35 mouse cellular contexts compared by ENCODE assay signal in genomic region chr5:21826370-21826769, GRCm38 (mm10). TPM values are rescaled to one million over a fixed set of nuclear protein-coding genes. Genes with fewer than 3 reads are reported as not detected.
DNase-seq lines count a peak whose midpoint lies in the region; ATAC-seq and TF ChIP-seq lines count a peak whose summit lies in the region.
"Had no signal": no experiment of that assay in that cellular context is flagged by ENCODE, and none has a peak within 500 bp of the region (broad histone marks: within the 10 kb centered on the region; RNA-seq: fewer than 3 reads in every experiment).

No protein-coding gene starts in this region.

- no peak overlapping the region for H3K27ac ChIP-seq in forebrain, embryonic 11.5 days (ENCODE audit: low read depth, low read length)
- no peak overlapping the region for H3K27ac ChIP-seq in forebrain, postnatal 0 days (ENCODE audit: low read depth, low read length)
- no peak overlapping the region for H3K27ac ChIP-seq in midbrain, embryonic 14.5 days (replicated peaks; ENCODE audit: low read depth, low read length)
- H3K27ac ChIP-seq in midbrain, postnatal 0 days (ENCODE audit: low read depth, low read length) = no peak overlapping the region
- H3K27ac ChIP-seq: gastrocnemius, adult 2 months; heart, embryonic 15.5 days; kidney, embryonic 15.5 days; layer of hippocampus, adult 2 months; liver, embryonic 12.5 days; midbrain, embryonic 13.5 days had no signal

- H3K4me2 ChIP-seq in forebrain, embryonic 11.5 days (ENCODE audit: low read depth, low read length, severe bottlenecking) = no peak overlapping the region
- H3K4me2 ChIP-seq in forebrain, postnatal 0 days (ENCODE audit: low read depth) = no peak overlapping the region
- no peak overlapping the region for H3K4me2 ChIP-seq in midbrain, embryonic 14.5 days (ENCODE audit: low read length)
- H3K4me2 ChIP-seq in midbrain, postnatal 0 days (ENCODE audit: low read depth, low read length, poor library complexity, severe bottlenecking) = no peak overlapping the region
- H3K4me2 ChIP-seq: heart, embryonic 15.5 days; kidney, embryonic 15.5 days; liver, embryonic 12.5 days; midbrain, embryonic 13.5 days had no signal

- no peak for TF ChIP-seq CTCF in forebrain, postnatal 0 days (IDR thresholded peaks at IDR 0.05; ENCODE audit: low read depth)
- no peak for TF ChIP-seq CTCF in midbrain, postnatal 0 days (IDR thresholded peaks at IDR 0.05)

- H3K9me3 ChIP-seq in forebrain, embryonic 11.5 days (ENCODE audit: control insufficient read depth, low read length) = no peaks in the 10 kb centered on the region
- H3K9me3 ChIP-seq in forebrain, postnatal 0 days (ENCODE audit: low read length) = no peaks in the 10 kb centered on the region
- no peaks in the 10 kb centered on the region for H3K9me3 ChIP-seq in midbrain, embryonic 14.5 days (ENCODE audit: control insufficient read depth, low read length)
- no peaks in the 10 kb centered on the region for H3K9me3 ChIP-seq in midbrain, postnatal 0 days (ENCODE audit: low read length)
- H3K9me3 ChIP-seq: G1E; heart, embryonic 15.5 days; kidney, embryonic 15.5 days; liver, embryonic 12.5 days; midbrain, embryonic 13.5 days had no signal

- 13% methylated on average over 7 of the region's 7 CpGs for WGBS in forebrain, embryonic 11.5 days
- WGBS in forebrain, postnatal 0 days = 14% methylated on average over 7 of the region's 7 CpGs
- 10% methylated on average over 7 of the region's 7 CpGs for WGBS in midbrain, embryonic 14.5 days
- WGBS in midbrain, postnatal 0 days = 21% methylated on average over 7 of the region's 7 CpGs

- no peak overlapping the region for H3K4me3 ChIP-seq in forebrain, embryonic 11.5 days (ENCODE audit: low read depth, low read length)
- no peak overlapping the region for H3K4me3 ChIP-seq in forebrain, postnatal 0 days (ENCODE audit: low read depth, low read length)
- H3K4me3 ChIP-seq in midbrain, embryonic 14.5 days (replicated peaks; ENCODE audit: low read depth, low read length) = no peak overlapping the region
- H3K4me3 ChIP-seq in midbrain, postnatal 0 days (ENCODE audit: low read depth, low read length) = no peak overlapping the region
- H3K4me3 ChIP-seq: gastrocnemius, adult 2 months; heart, embryonic 15.5 days; kidney, embryonic 15.5 days; layer of hippocampus, adult 2 months; liver, embryonic 12.5 days; midbrain, embryonic 13.5 days had no signal

- no peaks in the 10 kb centered on the region for H3K36me3 ChIP-seq in forebrain, embryonic 11.5 days (ENCODE audit: control insufficient read depth, insufficient read depth, low read length)
- H3K36me3 ChIP-seq in forebrain, postnatal 0 days (ENCODE audit: insufficient read depth) = no peaks in the 10 kb centered on the region
- H3K36me3 ChIP-seq in midbrain, embryonic 14.5 days (ENCODE audit: control insufficient read depth, insufficient read depth, low read length) = no peaks in the 10 kb centered on the region
- H3K36me3 ChIP-seq in midbrain, postnatal 0 days (ENCODE audit: insufficient read depth, low read length) = no peaks in the 10 kb centered on the region
- H3K36me3 ChIP-seq: G1E; heart, embryonic 15.5 days; kidney, embryonic 15.5 days; liver, embryonic 12.5 days; midbrain, embryonic 13.5 days had no signal

- ATAC-seq in forebrain, embryonic 11.5 days (replicated peaks; ENCODE audit: low FRiP score) = peak; percentile 58; the same call in 1 of the 2 replicates
- ATAC-seq in forebrain, postnatal 0 days = no peak
- ATAC-seq in midbrain, embryonic 14.5 days (ENCODE audit: low FRiP score, low TSS enrichment) = no peak
- no peak for ATAC-seq in midbrain, postnatal 0 days (ENCODE audit: low FRiP score)
- ATAC-seq: hindbrain, embryonic 16.5 days; liver, embryonic 12.5 days; liver, postnatal 0 days; midbrain, embryonic 13.5 days had no signal

- no peaks in the 10 kb centered on the region for H3K27me3 ChIP-seq in forebrain, embryonic 11.5 days (ENCODE audit: control insufficient read depth, insufficient read depth, low read length)
- H3K27me3 ChIP-seq in forebrain, postnatal 0 days (ENCODE audit: insufficient read depth, low read length) = no peaks in the 10 kb centered on the region
- no peaks in the 10 kb centered on the region for H3K27me3 ChIP-seq in midbrain, embryonic 14.5 days (ENCODE audit: control insufficient read depth, insufficient read depth, low read length)
- no peaks in the 10 kb centered on the region for H3K27me3 ChIP-seq in midbrain, postnatal 0 days (ENCODE audit: insufficient read depth, low read length)
- H3K27me3 ChIP-seq: heart, embryonic 15.5 days; kidney, embryonic 15.5 days; liver, embryonic 12.5 days; midbrain, embryonic 13.5 days had no signal

- no peak for DNase-seq in forebrain, embryonic 11.5 days (ENCODE audit: low spot score)
- no peak for DNase-seq in forebrain, postnatal 0 days
- DNase-seq in midbrain, embryonic 14.5 days = peak; percentile 20
- DNase-seq in midbrain, postnatal 0 days (ENCODE audit: low spot score) = no peak
- DNase-seq in R1 (ENCODE audit: low read depth, low spot score) = peak; percentile 88
- no peak for DNase-seq in thymus, adult 18-20 months
- no peak for DNase-seq in layer of hippocampus, adult 9-10 months (ENCODE audit: low spot score)
- DNase-seq: adrenal gland, postnatal 36 days; cerebellum, adult 9-10 months; cerebellum, postnatal 36 days; gastrocnemius, adult 2 months; gastrocnemius, postnatal 36 days; kidney, adult 18-20 months; kidney, postnatal 25 days; left cerebral cortex, postnatal 4 days; liver, postnatal 0 days; lung, postnatal 36 days; right cerebral cortex, adult 18-20 months; spleen, adult 18-20 months; thymus, postnatal 25 days had no signal

- 0 out of 2 replicates have a peak, but pooled peaks cover 4% of the 10 kb centered on the region for H3K4me1 ChIP-seq in forebrain, embryonic 11.5 days (replicated peaks; ENCODE audit: control insufficient read depth, insufficient read depth, low read length)
- no peaks in the 10 kb centered on the region for H3K4me1 ChIP-seq in forebrain, postnatal 0 days (ENCODE audit: insufficient read depth)
- 0 out of 2 replicates have a peak, but pooled peaks cover 4% of the 10 kb centered on the region for H3K4me1 ChIP-seq in midbrain, embryonic 14.5 days (ENCODE audit: control insufficient read depth, insufficient read depth, low read length)
- no peaks in the 10 kb centered on the region for H3K4me1 ChIP-seq in midbrain, postnatal 0 days (ENCODE audit: insufficient read depth, low read length)
- H3K4me1 ChIP-seq: heart, embryonic 15.5 days; liver, embryonic 12.5 days had no signal

- no peak overlapping the region for H3K9ac ChIP-seq in forebrain, embryonic 11.5 days (ENCODE audit: low read length)
- no peak overlapping the region for H3K9ac ChIP-seq in forebrain, postnatal 0 days
- H3K9ac ChIP-seq in midbrain, embryonic 14.5 days (replicated peaks; ENCODE audit: low read length) = no peak overlapping the region
- no peak overlapping the region for H3K9ac ChIP-seq in midbrain, postnatal 0 days (replicated peaks; ENCODE audit: low read length, poor library complexity, severe bottlenecking)
- H3K9ac ChIP-seq: heart, embryonic 15.5 days; kidney, embryonic 15.5 days; liver, embryonic 12.5 days; liver, postnatal 0 days; midbrain, embryonic 13.5 days had no signal

RNA-seq across cellular contexts. Expression of gene Slc26a5, which starts 39.0 kb away (rescaled TPM):
- 0.24 TPM in 1 of 2 replicates, not detected in the other for polyA plus RNA-seq in forebrain, embryonic 11.5 days (2014; fragmentation: Nextera tagmentation; extraction: Ambion mirVana)
- 0.08 and 0.38 TPM in 2 replicates for total RNA-seq in forebrain, postnatal 0 days (2014; rRNA removed)
- polyA plus RNA-seq in forebrain, postnatal 0 days (2015; fragmentation: Nextera tagmentation; extraction: Ambion mirVana) = 0.21 and 0.35 TPM in 2 replicates
- 0.23 and 0.34 TPM in 2 replicates for polyA plus RNA-seq in midbrain, embryonic 14.5 days (2014; fragmentation: Nextera tagmentation; extraction: Ambion mirVana)
- total RNA-seq in midbrain, postnatal 0 days (2014; rRNA removed) = 0.60 and 0.90 TPM in 2 replicates
- polyA plus RNA-seq in midbrain, postnatal 0 days (2015; fragmentation: Nextera tagmentation; extraction: Ambion mirVana) = 0.33 and 0.42 TPM in 2 replicates
- total RNA-seq: adrenal gland, adult 18-20 months; adrenal gland, postnatal 36 days; G1E; gastrocnemius, adult 2 months; gastrocnemius, postnatal 36 days; heart, postnatal 25 days; layer of hippocampus, adult 2 months; layer of hippocampus, postnatal 25 days; megakaryocyte, adult 5-6 weeks had no signal
- polyA plus RNA-seq: embryonic facial prominence, embryonic 11.5 days; G1E; heart, embryonic 15.5 days; hindbrain, embryonic 11.5 days; intestine, embryonic 14.5 days; kidney, embryonic 15.5 days; liver, embryonic 12.5 days; liver, postnatal 0 days; stomach, embryonic 16.5 days had no signal

RNA-seq across cellular contexts. Expression of gene Psmc2, which starts 41.3 kb away (rescaled TPM):
- polyA plus RNA-seq in forebrain, embryonic 11.5 days (2014; fragmentation: Nextera tagmentation; extraction: Ambion mirVana) = 236 and 240 TPM in 2 replicates
- total RNA-seq in forebrain, postnatal 0 days (2014; rRNA removed) = 48.8 and 52.7 TPM in 2 replicates
- polyA plus RNA-seq in forebrain, postnatal 0 days (2015; fragmentation: Nextera tagmentation; extraction: Ambion mirVana) = 182 and 195 TPM in 2 replicates
- polyA plus RNA-seq in midbrain, embryonic 14.5 days (2014; fragmentation: Nextera tagmentation; extraction: Ambion mirVana) = 176 and 187 TPM in 2 replicates
- 35.8 and 46.4 TPM in 2 replicates for total RNA-seq in midbrain, postnatal 0 days (2014; rRNA removed)
- polyA plus RNA-seq in midbrain, postnatal 0 days (2015; fragmentation: Nextera tagmentation; extraction: Ambion mirVana) = 188 and 191 TPM in 2 replicates

RNA-seq across cellular contexts. Expression of gene Dnajc2, which starts 41.3 kb away (rescaled TPM):
- polyA plus RNA-seq in forebrain, embryonic 11.5 days (2014; fragmentation: Nextera tagmentation; extraction: Ambion mirVana) = 102 TPM in 2 replicates
- 42.7 and 48.4 TPM in 2 replicates for total RNA-seq in forebrain, postnatal 0 days (2014; rRNA removed)
- 70.2 and 73.1 TPM in 2 replicates for polyA plus RNA-seq in forebrain, postnatal 0 days (2015; fragmentation: Nextera tagmentation; extraction: Ambion mirVana)
- polyA plus RNA-seq in midbrain, embryonic 14.5 days (2014; fragmentation: Nextera tagmentation; extraction: Ambion mirVana) = 75.4 and 76.2 TPM in 2 replicates
- 21.3 and 29.0 TPM in 2 replicates for total RNA-seq in midbrain, postnatal 0 days (2014; rRNA removed)
- 68.0 and 71.8 TPM in 2 replicates for polyA plus RNA-seq in midbrain, postnatal 0 days (2015; fragmentation: Nextera tagmentation; extraction: Ambion mirVana)

Comparison
In these comparisons a context has a peak if more than half of its experiments do, and no peak if none do; other contexts are left out.
1. DNase-seq: peak in midbrain, embryonic 14.5 days (single experiment) and R1 (single experiment); none in forebrain, embryonic 11.5 days (single experiment), forebrain, postnatal 0 days (single experiment), midbrain, postnatal 0 days (single experiment), thymus, adult 18-20 months (0 of 2) and layer of hippocampus, adult 9-10 months (single experiment).